Mouse (Mus musculus) liver, embryonic 14.5 days (tissue): ENCODE data around the gene Ctf2. TPM values are rescaled to one million over a fixed set of nuclear protein-coding genes. Genes with fewer than 3 reads are reported as not detected.
A peak's percentile ranks its signal among the peaks of the same experiment; 100 is the strongest.

Source experiments
- ATAC-seq: fragments of 200-750 bp; cut with Nextera tagmentation; 2 replicates; pipeline ENCODE4 v1.8.0; 2017; ENCODE audit warnings: moderate number of reproducible peaks, mild to moderate bottlenecking, moderate library complexity; ENCODE audit not compliant: insufficient read depth
- DNase-seq, 3 experiments: peaks; one replicate each; pipeline ENCODE4 v3.0.0-alpha.2; 2012 to 2013; ENCODE audit warnings: low read depth in 3 of 3, low spot score in 3 of 3
- H3K27ac ChIP-seq: fragments of 300-500 bp; sonication (generic); 2 replicates; pipeline ENCODE4 v1.5.1; 2014; ENCODE audit warnings: moderate library complexity, mild to moderate bottlenecking, control low read depth, inconsistent platforms
- H3K27me3 ChIP-seq: fragments of 300-500 bp; sonication (generic); 2 replicates; pipeline ENCODE4 v1.6.1; 2014; ENCODE audit warnings: mild to moderate bottlenecking, low read length, moderate library complexity; ENCODE audit not compliant: control insufficient read depth, insufficient read depth
- H3K36me3 ChIP-seq: fragments of 300-500 bp; sonication (generic); replicated peaks from 2 replicates; pipeline ENCODE4 v1.6.1; 2014; ENCODE audit warnings: low read depth; ENCODE audit not compliant: control insufficient read depth, insufficient read depth
- H3K4me1 ChIP-seq, 2 experiments: fragments of 200-500 bp in 1 of 2; fragments of 300-500 bp in 1 of 2; sonication (generic) in 1 of 2; replicated peaks; 2 replicates each; pipeline ENCODE4 v1.6.1; 2012 to 2014; ENCODE audit warnings: antibody characterized with exemption in 1 of 2, inconsistent platforms in 1 of 2, low read length in 1 of 2; ENCODE audit not compliant: control insufficient read depth in 2 of 2, insufficient read depth in 2 of 2
- H3K4me2 ChIP-seq: fragments of 300-500 bp; sonication (generic); 2 replicates; pipeline ENCODE4 v1.6.1; 2014; ENCODE audit warnings: low read depth, mild to moderate bottlenecking, control low read depth, moderate library complexity
- H3K4me3 ChIP-seq, 2 experiments: fragments of 200-500 bp in 1 of 2; fragments of 300-500 bp in 1 of 2; sonication (generic) in 1 of 2; 2 replicates each; pipeline ENCODE4 v1.5.1; 2012 to 2014; ENCODE audit warnings: low read depth in 2 of 2, low read length in 2 of 2, mild to moderate bottlenecking in 2 of 2, control low read depth in 1 of 2, inconsistent platforms in 1 of 2, moderate library complexity in 1 of 2; ENCODE audit not compliant: insufficient read depth in 1 of 2
- H3K9ac ChIP-seq: fragments of 300-500 bp; sonication (generic); replicated peaks from 2 replicates; pipeline ENCODE4 v1.6.1; 2014; ENCODE audit warnings: mild to moderate bottlenecking, control low read depth, moderate library complexity
- H3K9me3 ChIP-seq: fragments of 300-500 bp; sonication (generic); 2 replicates; pipeline ENCODE4 v1.6.1; 2016; ENCODE audit warnings: low read length, mixed read lengths; ENCODE audit not compliant: control insufficient read depth
- CTCF ChIP-seq: IDR thresholded peaks from 2 replicates; pipeline ENCODE4 v1.5.1; 2016; ENCODE audit warnings: antibody characterized with exemption, low read depth, control low read depth
- EP300 ChIP-seq: IDR thresholded peaks from 2 replicates; pipeline ENCODE4 v1.6.1; 2016; ENCODE audit warnings: antibody characterized with exemption, low read depth
- WGBS: fragments of 180-500 bp; shearing (Covaris S2); extraction: QIAGEN DNeasy Blood & Tissue Kit; methylation state at CpG from one replicate; pipeline ENCODE4 v1.1.7; 2014; ENCODE audit not compliant: insufficient replicate concordance; 5-methylcytosine and 5-hydroxymethylcytosine counted together
- polyA plus RNA-seq, 2 experiments: library from polyadenylated mRNA; depleted of rRNA in 1 of 2; stranded (reverse) in 1 of 2; unstranded in 1 of 2; fragments of >200 nt; fragmentation: Nextera tagmentation in 1 of 2; extraction: Ambion mirVana in 1 of 2; gene quantifications; 2 replicates each; pipeline versions ENCODE4 v1.2.1 to v1.2.3; 2012 to 2014

Gene Ctf2
- polyA plus RNA-seq, 2 experiments = 0.05 TPM; not detected in 1

- no peak for TF ChIP-seq EP300
- no peak for TF ChIP-seq CTCF
- 72% methylated on average over 4 of the region's 4 CpGs for WGBS
- Histone ChIP-seq H3K36me3 (no peaks in the 10 kb centered on the region), H3K9ac (no peak overlapping the region), H3K4me1 (peaks cover 2 to 21% of the 10 kb centered on the region in 2 experiments; a peak in 3 of 4 replicates), H3K9me3 (no peaks in the 10 kb centered on the region), H3K27ac (no peak overlapping the region), H3K4me2 (no peak overlapping the region), H3K4me3 (no peak overlapping the region), H3K27me3 (peaks cover 3% of the 10 kb centered on the region)
- ATAC-seq = no peak
- no peak for DNase-seq
Observed at GRCm38 (mm10) chr7:127714816-127715215, 17.1 kb downstream of the Ctf2 start.

- peak within 1 kb of the TSS; percentile 60 for H3K9ac ChIP-seq
- H3K27ac ChIP-seq = no peak within 1 kb of the TSS; the same call in none of the 2 replicates
- 4% methylated on average over 28 of the region's 28 CpGs for WGBS
- H3K4me1 ChIP-seq = peaks cover 5 to 30% of the 10 kb centered on the region in 2 experiments
- peak within 1 kb of the TSS; percentile 67 for H3K4me2 ChIP-seq
- ATAC-seq = no peak
- peaks cover 3% of the 10 kb centered on the region for H3K27me3 ChIP-seq
- TF ChIP-seq CTCF (no peak), EP300 (no peak)
- no peaks in the 10 kb centered on the region for H3K9me3 ChIP-seq
- DNase-seq = peak; percentile 38 to 53 (median 47)
- peak within 1 kb of the TSS; percentile 23 to 39 for H3K4me3 ChIP-seq
- H3K36me3 ChIP-seq = no peaks in the 10 kb centered on the region
Observed at GRCm38 (mm10) chr7:127712461-127713385, 19.2 kb downstream of the Ctf2 start, which contains the start of gene Ctf1. Gene Ctf1 (plus strand): TSS chr7:127712736.

- no peaks in the 10 kb centered on the region for H3K36me3 ChIP-seq
- ATAC-seq (no peak), DNase-seq (no peak)
- H3K9ac ChIP-seq = no peak overlapping the region
- H3K4me1 ChIP-seq = peaks cover 6 to 34% of the 10 kb centered on the region in 2 experiments
- H3K4me3 ChIP-seq = no peak overlapping the region
- H3K27ac ChIP-seq = no peak overlapping the region
- no peaks in the 10 kb centered on the region for H3K9me3 ChIP-seq
- peaks cover 3% of the 10 kb centered on the region for H3K27me3 ChIP-seq
- no peak for TF ChIP-seq CTCF
- TF ChIP-seq EP300 = no peak
- no peak overlapping the region for H3K4me2 ChIP-seq
- WGBS = 54% methylated on average over 3 of the region's 3 CpGs
Observed at GRCm38 (mm10) chr7:127711456-127711855, 20.5 kb downstream of the Ctf2 start.

GRCm38 (mm10) chr7:127711031-127711430 lies 20.9 kb downstream of the Ctf2 start:
- Histone ChIP-seq H3K4me2 (no peak overlapping the region), H3K4me3 (no peak overlapping the region), H3K36me3 (no peaks in the 10 kb centered on the region), H3K9me3 (no peaks in the 10 kb centered on the region), H3K9ac (no peak overlapping the region), H3K27ac (no peak overlapping the region), H3K27me3 (no peaks in the 10 kb centered on the region; the same call in 1 of the 2 replicates), H3K4me1 (peaks cover 6 to 34% of the 10 kb centered on the region in 2 experiments)
- TF ChIP-seq CTCF (no peak), EP300 (no peak)
- DNase-seq (no peak), ATAC-seq (no peak)
- WGBS = 81% methylated on average over 3 of the region's 3 CpGs

GRCm38 (mm10) chr7:127709261-127709979 lies 22.5 kb downstream of the Ctf2 start:
- H3K27ac ChIP-seq = no peak overlapping the region
- WGBS = 62% methylated on average over 5 of the region's 5 CpGs

More at GRCm38 (mm10) chr7:127709261-127709979, 22.5 kb downstream of the Ctf2 start:
- Histone ChIP-seq H3K4me2 (peak overlapping the region; percentile 78), H3K9ac (no peak overlapping the region), H3K4me1 (peaks cover 6 to 34% of the 10 kb centered on the region in 2 experiments), H3K9me3 (no peaks in the 10 kb centered on the region), H3K27me3 (no peaks in the 10 kb centered on the region), H3K36me3 (no peaks in the 10 kb centered on the region), H3K4me3 (peak overlapping the region; percentile 2 to 75; a peak in 2 of 4 replicates)
- no peak for ATAC-seq
- TF ChIP-seq CTCF = no peak
- TF ChIP-seq EP300 = no peak
- DNase-seq = no peak
